Mouse (Mus musculus) frontal cortex, adult 2 months (tissue): ENCODE data around the gene Epha1. TPM values are rescaled to one million over a fixed set of nuclear protein-coding genes. Genes with fewer than 3 reads are reported as not detected.

ENCODE experiments used
- DNase-seq, 2 experiments: peaks; one replicate each; pipeline ENCODE4 v3.0.0; 2022; ENCODE audit warnings: low spot score in 1 of 2; ENCODE audit errors: extremely low spot score in 1 of 2
- polyA plus RNA-seq: library from polyadenylated mRNA; depleted of rRNA; stranded (reverse); fragments of >200 nt; gene quantifications from 2 replicates; pipeline ENCODE4 v1.2.3, GENCODE M21; 2012; rRNA removed

The Epha1 gene
- polyA plus RNA-seq, 1 experiment, result 0.52 TPM

DNA sequence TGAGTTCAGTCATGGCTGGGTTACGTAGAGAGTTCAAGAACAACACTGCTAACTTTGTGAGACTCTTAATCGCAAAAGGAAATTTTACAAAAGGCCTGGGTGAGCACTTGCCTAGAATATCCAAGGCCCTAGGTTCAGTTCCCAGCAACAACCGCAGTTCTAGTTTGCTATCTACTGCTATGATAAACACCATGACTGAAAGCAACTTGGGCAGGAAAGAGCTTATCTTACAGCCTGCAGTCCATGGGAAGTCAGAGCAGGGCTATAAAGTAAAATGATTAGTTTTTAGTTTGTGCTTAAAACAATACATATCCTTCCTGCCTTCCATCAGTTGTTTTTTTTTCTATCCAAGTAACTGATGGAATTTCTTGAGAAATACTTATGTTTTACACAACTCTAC lies 46.6 kb downstream of the Epha1 start:
- DNase-seq, result no peak

DNA sequence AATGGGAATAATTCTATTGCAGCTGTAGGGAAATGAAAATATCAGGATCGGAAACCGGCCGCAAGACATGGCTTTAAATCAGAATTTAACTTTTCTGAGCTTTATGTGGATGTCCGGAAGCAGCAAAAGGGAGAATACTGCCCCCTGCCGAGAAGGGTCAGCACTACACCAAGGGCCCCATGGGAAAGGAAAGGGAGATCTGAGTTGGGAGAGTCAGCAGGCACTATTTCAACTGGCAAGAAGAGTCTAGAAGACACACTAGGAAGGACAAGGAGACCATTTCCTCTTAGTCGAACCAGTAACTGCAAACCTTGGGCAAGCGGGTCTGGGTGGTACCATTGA lies 47.8 kb downstream of the Epha1 start:
- peak; percentile 66 to 94 for DNase-seq

- peak in 1 of 2 experiments; percentile 72 for DNase-seq
Measured at GRCm38 (mm10) chr6:42324482-42325267, 48.4 kb downstream of the Epha1 start, which contains the start of gene Fam131b. Gene Fam131b, minus strand, starts transcription at chr6:42324643.

- no peak for DNase-seq
Measured at GRCm38 (mm10) chr6:42324067-42324481, 49.0 kb downstream of the Epha1 start.

DNA sequence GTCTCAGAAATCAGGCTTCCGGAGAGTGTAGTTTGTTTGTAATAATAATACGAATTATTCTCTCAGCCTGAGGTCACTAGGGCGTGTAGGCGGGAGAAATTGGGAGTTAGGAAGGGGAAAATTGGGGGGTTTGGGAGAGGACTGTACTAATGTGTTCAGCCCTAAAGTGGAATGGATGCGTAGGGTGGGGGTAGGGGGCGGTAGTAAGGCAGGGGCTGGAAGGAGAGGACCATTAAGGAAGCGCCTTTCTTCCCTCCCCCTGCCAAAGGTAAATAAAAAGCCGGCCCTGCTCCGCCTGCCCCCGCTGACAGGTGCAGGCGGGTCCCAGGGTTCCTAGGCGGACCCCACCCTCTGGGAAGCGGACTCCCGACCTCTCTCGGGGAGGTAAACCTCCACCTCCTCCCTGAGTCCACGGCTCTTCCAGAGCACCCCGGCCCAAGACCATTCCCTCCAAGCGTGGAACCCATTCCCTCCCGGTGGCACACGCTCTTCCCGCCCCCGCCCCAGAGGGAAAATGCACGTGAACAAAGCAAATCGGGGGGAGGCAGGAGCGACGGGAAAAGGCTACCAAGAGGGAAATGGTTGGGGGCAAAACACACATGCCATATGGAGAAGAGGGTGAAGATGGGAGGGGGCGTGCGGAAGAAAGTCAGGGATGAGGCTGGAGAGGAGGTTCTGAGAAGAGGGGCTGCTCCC lies 49.5 kb downstream of the Epha1 start:
- DNase-seq, result no peak

DNA sequence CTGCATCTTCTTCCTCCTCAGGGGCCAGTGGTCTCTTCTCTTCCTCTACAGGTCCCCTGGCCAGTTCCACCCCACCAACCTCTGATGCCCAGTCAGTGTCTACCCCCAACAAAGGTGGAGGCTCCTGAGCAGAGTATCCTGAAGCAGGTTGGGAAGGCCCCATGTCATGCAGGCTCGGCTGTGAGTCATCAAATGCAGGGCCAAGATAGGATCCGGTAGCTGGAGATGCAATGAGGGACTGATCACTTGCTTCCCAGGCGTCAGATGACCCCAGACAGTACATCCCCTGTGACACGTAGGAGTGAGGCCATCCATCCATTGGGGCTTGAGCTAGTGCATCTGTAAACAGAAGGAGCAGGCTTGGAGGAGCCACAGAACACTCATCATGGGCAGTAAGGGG lies 54.8 kb downstream of the Epha1 start:
- DNase-seq, result no peak

DNA sequence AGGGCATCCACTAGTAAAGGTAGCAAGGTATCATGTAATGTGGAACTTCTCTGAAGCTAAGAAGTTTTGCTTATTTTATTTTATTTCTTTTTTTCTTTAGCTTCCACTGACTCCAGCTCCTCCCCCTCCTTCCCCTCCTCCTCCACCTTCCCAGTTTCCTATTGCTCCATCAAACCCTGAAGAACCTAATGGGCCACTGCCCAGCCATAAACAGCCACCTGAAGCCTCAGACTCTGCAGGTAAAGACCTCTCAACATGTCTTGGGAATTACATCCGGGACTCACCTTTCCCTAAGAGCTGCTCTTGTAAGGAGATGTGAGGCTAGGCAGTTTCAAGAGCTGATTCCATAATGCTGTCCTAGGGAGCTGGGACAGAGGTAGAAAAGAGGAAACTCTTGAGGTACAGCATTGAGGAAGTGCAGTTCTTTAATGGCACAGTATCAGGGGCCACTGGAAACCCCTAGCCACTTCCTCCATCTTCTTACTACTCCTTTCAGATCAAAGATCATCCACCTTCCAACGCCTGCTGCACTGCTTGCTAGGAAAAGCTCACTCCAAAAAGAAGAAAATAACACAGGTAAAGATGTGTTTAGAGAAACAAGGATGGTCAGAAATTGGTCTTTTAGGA lies 62.5 kb downstream of the Epha1 start:
- DNase-seq, result no peak

DNA sequence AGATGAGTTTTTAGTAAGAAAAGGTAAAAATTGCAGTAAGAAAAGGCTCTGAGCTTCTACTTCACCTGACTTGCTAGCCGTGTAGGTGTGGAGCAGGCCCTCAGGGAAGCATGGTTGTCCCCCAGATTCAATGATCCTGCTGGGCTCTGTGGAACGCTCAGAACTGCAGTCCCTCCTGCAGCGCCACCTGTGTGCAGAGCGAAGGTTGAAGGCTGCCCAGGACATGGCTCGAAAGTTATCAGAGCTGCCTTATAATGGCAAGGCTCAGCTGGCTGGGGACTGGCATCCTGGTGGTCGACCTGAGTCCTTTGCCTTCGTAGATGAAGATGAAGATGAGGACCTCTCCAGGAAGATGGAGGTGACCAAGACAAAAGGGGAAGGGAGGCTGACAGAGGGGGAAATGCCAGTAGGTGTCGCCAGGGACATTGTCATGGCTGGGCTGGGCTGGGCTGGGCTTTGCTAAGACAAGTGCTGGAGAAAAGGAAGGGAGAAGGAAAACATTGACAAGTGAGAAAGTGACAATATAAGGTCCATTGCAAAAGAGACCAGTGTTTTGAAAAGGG lies 63.2 kb downstream of the Epha1 start:
- DNase-seq, result no peak

Other genes starting within 250 kb of the Epha1 start
- gene Tas2r139, start 232.3 kb downstream of the Epha1 start, polyA plus RNA-seq, result not detected in 2 replicates
- not detected in 2 replicates for gene Tas2r144, start 157.9 kb downstream of the Epha1 start, polyA plus RNA-seq
- 25.6 and 25.7 TPM in 2 replicates for gene Gstk1, start 127.3 kb downstream of the Epha1 start, polyA plus RNA-seq
- not detected in 2 replicates for gene Tmem139, start 111.3 kb downstream of the Epha1 start, polyA plus RNA-seq
- gene Casp2, start 108.3 kb downstream of the Epha1 start, polyA plus RNA-seq, result 29.1 and 30.8 TPM in 2 replicates
- 9.0 and 9.1 TPM in 2 replicates for gene Clcn1, start 86.6 kb downstream of the Epha1 start, polyA plus RNA-seq
- gene Fam131b, start 48.6 kb downstream of the Epha1 start, polyA plus RNA-seq, result 85.7 and 92.4 TPM in 2 replicates
- gene Zyx, start 23.6 kb downstream of the Epha1 start, polyA plus RNA-seq, result 59.7 and 69.8 TPM in 2 replicates
- 0.17 and 0.18 TPM in 2 replicates for gene Tas2r143, start 27.0 kb upstream of the Epha1 start, polyA plus RNA-seq
- 0.08 and 0.14 TPM in 2 replicates for gene Tas2r135, start 32.2 kb upstream of the Epha1 start, polyA plus RNA-seq
- not detected in 2 replicates for gene Tas2r126, start 61.3 kb upstream of the Epha1 start, polyA plus RNA-seq
- not detected in 2 replicates for gene Olfr458, start 91.9 kb upstream of the Epha1 start, polyA plus RNA-seq
- gene Olfr457, start 103.1 kb upstream of the Epha1 start, polyA plus RNA-seq, result not detected in 2 replicates
- gene Olfr456, start 113.9 kb upstream of the Epha1 start, polyA plus RNA-seq, result not detected in 2 replicates
- not detected in 2 replicates for gene Olfr455, start 174.3 kb upstream of the Epha1 start, polyA plus RNA-seq
- not detected in 2 replicates for gene Tcaf3, start 224.4 kb upstream of the Epha1 start, polyA plus RNA-seq